Comparison of ENCODE assay signal across 23 mouse cellular contexts in genomic region chr13:24632988-24633577, GRCm38 (mm10). TPM values are rescaled to one million over a fixed set of nuclear protein-coding genes. Genes with fewer than 3 reads are reported as not detected.
DNase-seq lines count a peak whose midpoint lies in the region; ATAC-seq and TF ChIP-seq lines count a peak whose summit lies in the region.
"Had no signal": no experiment of that assay in that cellular context is flagged by ENCODE, and none has a peak within 500 bp of the region (broad histone marks: within the 10 kb centered on the region; RNA-seq: fewer than 3 reads in every experiment).

No protein-coding gene starts in this region.

- peaks cover 10 to 21% of the 10 kb centered on the region in 2 experiments for H3K4me1 ChIP-seq in MEL (ENCODE audit: control insufficient read depth in 1 of 2, insufficient read depth in 2 of 2, low read length in 2 of 2)

- H3K27ac ChIP-seq in MEL (ENCODE audit: control insufficient read depth, low read depth, low read length) (no peak overlapping the region), macrophage (0 out of 2 replicates have a peak overlapping the region, but pooled peaks have one; percentile 7)
- H3K27ac ChIP-seq: embryonic facial prominence, embryonic 15.5 days; hindbrain, embryonic 10.5 days; hindbrain, postnatal 0 days; left cerebral cortex, adult 2 months; liver, embryonic 14.5 days; lung, embryonic 15.5 days; midbrain, embryonic 13.5 days had no signal

- peak; percentile 45 for DNase-seq in CD4-positive helper T cell, adult 2 months (ENCODE audit: low read depth, low spot score)
- DNase-seq in MEL (ENCODE audit: low read depth, low spot score) = peak; percentile 44
- DNase-seq in gastrocnemius, postnatal 25 days = no peak
- DNase-seq in spleen, postnatal 4 days (ENCODE audit: low spot score in 2 of 2) = no peak
- DNase-seq in layer of hippocampus, adult 9-10 months (ENCODE audit: low spot score) = no peak
- DNase-seq: adrenal gland, postnatal 10 days; cerebellum, adult 8-10 months; kidney, postnatal 4 days; layer of hippocampus, adult 9-11 months; lung, postnatal 4 days; right cerebral cortex, adult 18-20 months had no signal

- no peak for TF ChIP-seq POLR2A in MEL (IDR thresholded peaks at IDR 0.05; ENCODE audit: control insufficient read depth in 1 of 2, insufficient read depth in 1 of 2, low read depth in 1 of 2, low read length in 2 of 2, poor library complexity in 1 of 2)

- no peak for TF ChIP-seq RAD21 in MEL (IDR thresholded peaks at IDR 0.05; ENCODE audit: low read depth, low read length)

- H3K36me3 ChIP-seq in MEL (ENCODE audit: control insufficient read depth in 1 of 2, insufficient read depth in 2 of 2, low read length in 2 of 2) (peaks cover 0 to 20% of the 10 kb centered on the region in 2 experiments; a peak in 2 of 4 replicates), macrophage (ENCODE audit: inconsistent target) (no peaks in the 10 kb centered on the region)
- H3K36me3 ChIP-seq: embryonic facial prominence, embryonic 15.5 days; G1E; hindbrain, embryonic 10.5 days; lung, embryonic 15.5 days; midbrain, embryonic 13.5 days had no signal

- no peak overlapping the region for H3K4me3 ChIP-seq in MEL (ENCODE audit: control insufficient read depth in 1 of 2, insufficient read depth in 1 of 2, low read depth in 2 of 2, low read length in 2 of 2)
- no peak overlapping the region for H3K4me3 ChIP-seq in macrophage (ENCODE audit: inconsistent target)
- H3K4me3 ChIP-seq: embryonic facial prominence, embryonic 15.5 days; hindbrain, embryonic 10.5 days; left cerebral cortex, adult 2 months; lung, embryonic 15.5 days; midbrain, embryonic 13.5 days had no signal

- 54% methylated on average over 4 of the region's 4 CpGs for WGBS in macrophage (ENCODE audit: missing documents)

- ATAC-seq in neutrophil, adult 5-6 weeks (ENCODE audit: extremely low read depth, insufficient number of reproducible peaks, low FRiP score, poor library complexity, severe bottlenecking) = peak; percentile 45
- ATAC-seq: forebrain, embryonic 14.5 days; hindbrain, postnatal 0 days; intestine, postnatal 0 days; midbrain, embryonic 13.5 days had no signal

- TF ChIP-seq CTCF in MEL (IDR thresholded peaks at IDR 0.05 in 2 of 3, conservative IDR thresholded peaks at IDR 0.05 in 1 of 3; ENCODE audit: control insufficient read depth in 1 of 3, insufficient read depth in 1 of 3, low read depth in 2 of 3, low read length in 3 of 3, poor library complexity in 1 of 3, severe bottlenecking in 1 of 3) = no peak

- H3K9me3 ChIP-seq in MEL (replicated peaks; ENCODE audit: insufficient read depth, low read length) = no peaks in the 10 kb centered on the region
- H3K9me3 ChIP-seq: embryonic facial prominence, embryonic 15.5 days; G1E; hindbrain, embryonic 10.5 days; lung, embryonic 15.5 days; midbrain, embryonic 13.5 days had no signal

- TF ChIP-seq EP300 in MEL (IDR thresholded peaks at IDR 0.05; ENCODE audit: low read depth in 1 of 2, low read length in 2 of 2) = no peak

- H3K27me3 ChIP-seq in MEL (ENCODE audit: control insufficient read depth in 1 of 2, insufficient read depth in 2 of 2, low read length in 2 of 2) = no peaks in the 10 kb centered on the region

- no peak overlapping the region for H3K9ac ChIP-seq in MEL (ENCODE audit: control insufficient read depth, low read depth, low read length, poor library complexity, severe bottlenecking)
- H3K9ac ChIP-seq: embryonic facial prominence, embryonic 15.5 days; liver, embryonic 14.5 days; lung, embryonic 15.5 days; midbrain, embryonic 13.5 days had no signal

- H3K79me2 ChIP-seq in MEL (ENCODE audit: control insufficient read depth, insufficient read depth, low read length, poor library complexity) (no peaks in the 10 kb centered on the region), macrophage (ENCODE audit: inconsistent target) (no peaks in the 10 kb centered on the region; the same call in 1 of the 2 replicates)

TF ChIP-seq in MEL, 35 proteins besides CTCF, POLR2A, EP300 and RAD21:
- TF ChIP-seq RCOR1 (IDR thresholded peaks at IDR 0.05; ENCODE audit: low read depth, low read length) (peak; percentile 32; the same call in 1 of the 2 replicates), ZNF384 (IDR thresholded peaks at IDR 0.05; ENCODE audit: low read depth, low read length) (peak; percentile 85), GABPA (IDR thresholded peaks at IDR 0.05; ENCODE audit: low read depth, low read length) (no peak)

RNA-seq across cellular contexts. Expression of gene Ripor2, which starts 51.1 kb away (rescaled TPM):
- 13.5 and 13.9 TPM in 2 replicates for total RNA-seq in MEL (2012; rRNA removed)
- polyA plus RNA-seq in MEL (2012; ENCODE audit: insufficient read depth in 1 of 2, insufficient read length in 2 of 2, low read depth in 1 of 2, low replicate concordance in 2 of 2, missing spikeins in 1 of 2) (10 to 100 TPM in 1 of 2 experiments, not detected in 1; 18.5 TPM), macrophage (2018) (0.46 to 2.3 TPM (median 1.3 TPM) in 3 replicates)
- 10 to 100 TPM in 1 of 26 experiments, 1 to 10 TPM in 25; 1.1 to 11.6 (median 3.5) TPM for total RNA-seq in macrophage (2018; cell fraction: chromatin; rRNA removed)
- 1 to 10 TPM in 23 of 26 experiments, under 1 TPM in 3; 0.78 to 2.7 (median 1.5) TPM for total RNA-seq in macrophage (2018; cell fraction: cytosol; rRNA removed)
- total RNA-seq in macrophage (2018; cell fraction: nucleus; rRNA removed) = 10 to 100 TPM in 1 of 26 experiments, 1 to 10 TPM in 25; 2.3 to 14.5 (median 5.0) TPM
- 585 and 610 TPM in 2 replicates for total RNA-seq in neutrophil, adult 5-6 weeks (2017)
- total RNA-seq in gastrocnemius, postnatal 25 days (2021) = 1 to 10 TPM; 2.8 to 4.9 TPM
- polyA plus RNA-seq: G1E had no signal

Comparison
In these comparisons a context has a peak if more than half of its experiments do, and no peak if none do; other contexts are left out.
1. DNase-seq: peak in CD4-positive helper T cell, adult 2 months (single experiment) and MEL (single experiment); none in gastrocnemius, postnatal 25 days (single experiment), spleen, postnatal 4 days (0 of 2) and layer of hippocampus, adult 9-10 months (single experiment).
2. RNA of gene Ripor2, which starts 51.1 kb away (total RNA-seq): 585 to 610 TPM in neutrophil, adult 5-6 weeks; 13.5 to 13.9 TPM in MEL and 2.8 to 4.9 TPM in gastrocnemius, postnatal 25 days; every median in the first group is over 10 times any median in the second.